Mouse (Mus musculus): ENCODE measurements around the gene Padi1. TPM values are rescaled to one million over a fixed set of nuclear protein-coding genes. Genes with fewer than 3 reads are reported as not detected.

Gene Padi1
- total RNA-seq, 2 experiments from 2014 or later: 0.05 TPM; not detected in 1

- ATAC-seq (replicated peaks; ENCODE audit: poor library complexity): peak; percentile 26
Observed at GRCm38 (mm10) chr4:140788264-140788663, 57.3 kb downstream of the Padi1 start.

GRCm38 (mm10) chr4:140787414-140787813 is 58.2 kb downstream of the Padi1 start:
- peak; percentile 79 for ATAC-seq (replicated peaks; ENCODE audit: poor library complexity)

GRCm38 (mm10) chr4:140785217-140785616 is 60.4 kb downstream of the Padi1 start:
- ATAC-seq (replicated peaks; ENCODE audit: poor library complexity): no peak

GRCm38 (mm10) chr4:140784292-140784945 is 61.2 kb downstream of the Padi1 start:
- ATAC-seq (replicated peaks; ENCODE audit: poor library complexity): no peak

GRCm38 (mm10) chr4:140782821-140783220 is 62.8 kb downstream of the Padi1 start:
- ATAC-seq (replicated peaks; ENCODE audit: poor library complexity): no peak

- ATAC-seq (replicated peaks; ENCODE audit: poor library complexity): no peak
Observed at GRCm38 (mm10) chr4:140780507-140780906, 65.1 kb downstream of the Padi1 start.

- ATAC-seq (replicated peaks; ENCODE audit: poor library complexity): no peak; the same call in 1 of the 2 replicates
Observed at GRCm38 (mm10) chr4:140779803-140780397, 65.7 kb downstream of the Padi1 start.

GRCm38 (mm10) chr4:140776623-140777022 is 69.0 kb downstream of the Padi1 start:
- ATAC-seq (replicated peaks; ENCODE audit: poor library complexity): no peak

- no peak for ATAC-seq (replicated peaks; ENCODE audit: poor library complexity)
Observed at GRCm38 (mm10) chr4:140775876-140776275, 69.7 kb downstream of the Padi1 start.

GRCm38 (mm10) chr4:140774893-140775292 is 70.7 kb downstream of the Padi1 start:
- ATAC-seq (replicated peaks; ENCODE audit: poor library complexity): no peak

GRCm38 (mm10) chr4:140774025-140774800 is 71.4 kb downstream of the Padi1 start, which contains the start of gene Padi4:
Gene Padi4, minus strand, starts transcription at chr4:140774236.
- peak; percentile 40 for ATAC-seq (replicated peaks; ENCODE audit: poor library complexity)

- peak; percentile 66 for ATAC-seq (replicated peaks; ENCODE audit: poor library complexity)
Observed at GRCm38 (mm10) chr4:140771091-140771490, 74.5 kb downstream of the Padi1 start.

- ATAC-seq (replicated peaks; ENCODE audit: poor library complexity): peak; percentile 64
Observed at GRCm38 (mm10) chr4:140770433-140770832, 75.1 kb downstream of the Padi1 start.

GRCm38 (mm10) chr4:140768973-140769372 is 76.6 kb downstream of the Padi1 start:
- no peak for ATAC-seq (replicated peaks; ENCODE audit: poor library complexity)

GRCm38 (mm10) chr4:140765936-140766335 is 79.6 kb downstream of the Padi1 start:
- ATAC-seq (replicated peaks; ENCODE audit: poor library complexity): no peak

- ATAC-seq (replicated peaks; ENCODE audit: poor library complexity): peak; percentile 93
Observed at GRCm38 (mm10) chr4:140763158-140763557, 82.4 kb downstream of the Padi1 start.

Other genes starting within 250 kb of the Padi1 start
- gene Arhgef10l, start 179.8 kb downstream of the Padi1 start, total RNA-seq (2015): 1.1 and 3.8 TPM in 2 replicates
- gene Arhgef10l, start 179.8 kb downstream of the Padi1 start, total RNA-seq (2017): 2.6 and 8.5 TPM in 2 replicates
- gene Rcc2, start 145.2 kb downstream of the Padi1 start, total RNA-seq (2015): 76.5 and 77.3 TPM in 2 replicates
- gene Rcc2, start 145.2 kb downstream of the Padi1 start, total RNA-seq (2017): 152 and 159 TPM in 2 replicates
- gene Padi6, start 103.1 kb downstream of the Padi1 start, total RNA-seq (2015): not detected in 2 replicates
- gene Padi6, start 103.1 kb downstream of the Padi1 start, total RNA-seq (2017): not detected in 2 replicates
- 4.6 and 4.9 TPM in 2 replicates for gene Padi4, start 71.5 kb downstream of the Padi1 start, total RNA-seq (2015)
- 6.9 and 9.3 TPM in 2 replicates for gene Padi4, start 71.5 kb downstream of the Padi1 start, total RNA-seq (2017)
- gene Padi3, start 35.1 kb downstream of the Padi1 start, total RNA-seq (2015): not detected in 2 replicates
- gene Padi3, start 35.1 kb downstream of the Padi1 start, total RNA-seq (2017): 0.07 and 0.46 TPM in 2 replicates
- gene Padi2, start 60.6 kb upstream of the Padi1 start, total RNA-seq (2015): 5.5 and 5.7 TPM in 2 replicates
- 4.8 and 5.0 TPM in 2 replicates for gene Padi2, start 60.6 kb upstream of the Padi1 start, total RNA-seq (2017)
- 160 and 167 TPM in 2 replicates for gene Sdhb, start 115.4 kb upstream of the Padi1 start, total RNA-seq (2015)
- gene Sdhb, start 115.4 kb upstream of the Padi1 start, total RNA-seq (2017): 91.4 and 129 TPM in 2 replicates
- 9.0 and 13.1 TPM in 2 replicates for gene Atp13a2, start 141.1 kb upstream of the Padi1 start, total RNA-seq (2015)
- gene Atp13a2, start 141.1 kb upstream of the Padi1 start, total RNA-seq (2017): 19.2 and 23.4 TPM in 2 replicates
- not detected in 2 replicates for gene Mfap2, start 164.6 kb upstream of the Padi1 start, total RNA-seq (2015)
- not detected in 2 replicates for gene Mfap2, start 164.6 kb upstream of the Padi1 start, total RNA-seq (2017)
- gene Crocc, start 214.8 kb upstream of the Padi1 start, total RNA-seq (2015): 1.1 and 3.3 TPM in 2 replicates
- gene Crocc, start 214.8 kb upstream of the Padi1 start, total RNA-seq (2017): 5.8 and 6.0 TPM in 2 replicates
- 33.5 and 37.1 TPM in 2 replicates for gene Necap2, start 232.6 kb upstream of the Padi1 start, total RNA-seq (2015)
- 50.4 and 64.3 TPM in 2 replicates for gene Necap2, start 232.6 kb upstream of the Padi1 start, total RNA-seq (2017)
- not detected in 2 replicates for gene Spata21, start 242.6 kb upstream of the Padi1 start, total RNA-seq (2015)
- not detected in 2 replicates for gene Spata21, start 242.6 kb upstream of the Padi1 start, total RNA-seq (2017)